Mouse (Mus musculus) neural tube, embryonic 14.5 days (tissue): ENCODE results near the gene Vsig1. TPM values are rescaled to one million over a fixed set of nuclear protein-coding genes. Genes with fewer than 3 reads are reported as not detected.

ENCODE experiments used
- ATAC-seq: fragments of 200-750 bp; cut with Nextera tagmentation; 2 replicates; pipeline ENCODE4 v1.8.0; 2017; ENCODE audit warnings: low read depth, mild to moderate bottlenecking, moderate TSS enrichment, moderate library complexity
- H3K27ac ChIP-seq: fragments of 300-500 bp; sonication (generic); 2 replicates; pipeline ENCODE4 v1.5.1; 2014; ENCODE audit warnings: low read depth, mild to moderate bottlenecking, control low read depth, low read length, moderate library complexity, mixed read lengths
- H3K27me3 ChIP-seq: fragments of 300-500 bp; sonication (generic); 2 replicates; pipeline ENCODE4 v1.6.1; 2014; ENCODE audit warnings: low read length; ENCODE audit not compliant: control insufficient read depth, insufficient read depth
- H3K36me3 ChIP-seq: fragments of 300-500 bp; sonication (generic); 2 replicates; pipeline ENCODE4 v1.6.1; 2014; ENCODE audit warnings: low read length, mixed read lengths; ENCODE audit not compliant: control insufficient read depth, insufficient read depth
- H3K4me1 ChIP-seq: fragments of 300-500 bp; sonication (generic); 2 replicates; pipeline ENCODE4 v1.6.1; 2014; ENCODE audit warnings: low read length; ENCODE audit not compliant: control insufficient read depth, insufficient read depth
- H3K4me2 ChIP-seq: fragments of 300-500 bp; sonication (generic); 2 replicates; pipeline ENCODE4 v1.6.1; 2014; ENCODE audit warnings: mild to moderate bottlenecking, low read depth, low read length, control low read depth
- H3K4me3 ChIP-seq: fragments of 300-500 bp; sonication (generic); 2 replicates; pipeline ENCODE4 v1.5.1; 2014; ENCODE audit warnings: low read depth, low read length, control low read depth, mixed read lengths
- H3K9ac ChIP-seq: fragments of 300-500 bp; sonication (generic); replicated peaks from 2 replicates; pipeline ENCODE4 v1.6.1; 2014; ENCODE audit warnings: low read depth, mild to moderate bottlenecking, control low read depth, low read length, mixed read lengths
- H3K9me3 ChIP-seq: fragments of 300-500 bp; sonication (generic); 2 replicates; pipeline ENCODE4 v1.6.1; 2016; ENCODE audit warnings: low read length; ENCODE audit not compliant: control insufficient read depth
- WGBS: fragments of 180-500 bp; shearing (Covaris S2); extraction: QIAGEN DNeasy Blood & Tissue Kit; methylation state at CpG from one replicate; pipeline ENCODE4 v1.1.7; 2014; 5-methylcytosine and 5-hydroxymethylcytosine counted together
- polyA plus RNA-seq: library from polyadenylated mRNA; unstranded; fragments of >200 nt; fragmentation: Nextera tagmentation; extraction: Ambion mirVana; gene quantifications from 2 replicates; pipeline ENCODE4 v1.2.1, GENCODE M21; 2014

The Vsig1 gene
- polyA plus RNA-seq, 1 experiment from 2014 or later: not detected

DNA sequence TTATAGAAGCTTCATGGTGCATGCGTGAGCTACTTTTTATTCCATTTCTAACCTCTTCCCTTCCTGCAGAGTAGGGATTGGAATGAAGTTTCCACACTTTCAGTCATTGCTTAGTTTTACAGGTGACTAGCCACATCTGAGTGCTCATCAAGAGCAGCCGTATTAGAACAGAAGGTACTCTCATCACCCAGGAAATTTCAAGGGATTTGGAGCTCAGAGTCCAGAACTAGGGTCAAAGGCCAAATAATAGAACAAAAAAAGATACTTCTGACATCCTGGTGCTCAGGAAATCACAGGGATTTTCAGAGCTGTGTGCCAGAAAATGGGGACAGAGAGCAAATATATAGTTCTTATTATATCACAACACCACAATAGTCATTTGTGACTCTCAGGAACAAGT, 77.8 kb downstream of the Vsig1 start:
- Histone ChIP-seq H3K9me3 (no peaks in the 10 kb centered on the region), H3K27ac (no peak overlapping the region), H3K27me3 (no peaks in the 10 kb centered on the region)

More for the DNA sequence above, 77.8 kb downstream of the Vsig1 start:
- no peak for ATAC-seq
- H3K9ac ChIP-seq: no peak overlapping the region
- no peaks in the 10 kb centered on the region for H3K4me1 ChIP-seq
- WGBS: 79% methylated on average over 2 of the region's 2 CpGs
- H3K4me3 ChIP-seq: no peak overlapping the region
- H3K36me3 ChIP-seq: no peaks in the 10 kb centered on the region
- H3K4me2 ChIP-seq: no peak overlapping the region

Other genes starting within 250 kb of the Vsig1 start
- gene Mid2, start 243.0 kb upstream of the Vsig1 start, polyA plus RNA-seq: 10.4 and 10.8 TPM in 2 replicates
- not detected in 2 replicates for gene Tex13b, start 94.2 kb upstream of the Vsig1 start, polyA plus RNA-seq
- gene Psmd10, start 49.1 kb downstream of the Vsig1 start, polyA plus RNA-seq: 43.4 and 45.4 TPM in 2 replicates
- 9.4 and 12.6 TPM in 2 replicates for gene Atg4a, start 49.3 kb downstream of the Vsig1 start, polyA plus RNA-seq